Mouse (Mus musculus): Measurements from ENCODE around the gene Mdk. TPM values are rescaled to one million over a fixed set of nuclear protein-coding genes. Genes with fewer than 3 reads are reported as not detected.

The Mdk gene
- polyA plus RNA-seq, 1 experiment from 2014 or later = 639 TPM

DNA sequence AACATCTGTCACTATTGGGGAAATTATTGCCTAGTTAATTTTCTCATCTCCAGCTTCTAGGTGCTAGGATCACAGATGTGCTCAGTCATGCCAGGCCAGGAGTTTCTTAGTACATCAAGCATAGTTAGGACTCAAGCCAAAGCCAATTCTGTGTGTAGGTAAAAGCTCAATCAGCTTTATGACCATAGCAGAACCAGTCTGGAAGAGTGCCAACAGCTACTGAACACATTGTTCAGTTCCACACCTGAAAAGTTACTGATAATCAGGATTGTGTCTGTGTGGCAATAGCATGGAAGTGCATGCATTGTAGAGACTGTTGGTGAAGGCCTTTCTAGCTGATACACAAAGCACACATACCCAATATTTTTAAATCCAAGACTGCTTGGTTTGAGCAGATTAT lies 34.1 kb downstream of the Mdk start:
- H3K27ac ChIP-seq = no peak overlapping the region
- no peak overlapping the region for H3K4me3 ChIP-seq (replicated peaks; ENCODE audit: low read depth, low read length)
- no peak overlapping the region for H3K4me2 ChIP-seq (ENCODE audit: low read length)
- no peaks in the 10 kb centered on the region for H3K4me1 ChIP-seq (replicated peaks; ENCODE audit: insufficient read depth, low read length)
- peaks cover 26% of the 10 kb centered on the region for H3K36me3 ChIP-seq (ENCODE audit: insufficient read depth, low read length)
- DNase-seq (ENCODE audit: low spot score) (no peak), ATAC-seq (replicated peaks; ENCODE audit: low FRiP score, low read depth) (no peak)
- H3K9ac ChIP-seq (ENCODE audit: low read depth, low read length) = no peak overlapping the region
- no peak for TF ChIP-seq CTCF (IDR thresholded peaks at IDR 0.05; ENCODE audit: low read depth)
- H3K27me3 ChIP-seq (ENCODE audit: insufficient read depth, low read length) = no peaks in the 10 kb centered on the region
- no peaks in the 10 kb centered on the region for H3K9me3 ChIP-seq (replicated peaks; ENCODE audit: low read length)

DNA sequence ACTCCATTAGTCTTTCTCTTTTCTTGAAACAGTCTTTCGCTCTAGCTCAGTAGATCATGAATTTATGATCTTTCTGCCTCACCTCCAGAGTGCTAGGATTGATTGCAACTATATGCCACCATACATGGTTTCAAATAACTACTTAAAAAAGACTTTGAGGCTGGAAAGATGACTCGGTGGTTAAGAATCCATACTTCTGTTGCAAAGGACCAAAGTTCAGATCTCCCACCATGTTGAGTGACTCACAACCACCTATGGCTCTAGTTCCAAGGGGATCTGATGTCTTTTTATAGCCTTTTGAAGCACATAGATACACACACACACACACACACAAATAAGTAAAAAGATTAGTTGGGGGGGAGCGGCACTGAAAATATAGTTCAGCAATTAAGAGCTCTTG lies 36.7 kb downstream of the Mdk start:
- Histone ChIP-seq H3K4me2 (ENCODE audit: low read length) (no peak overlapping the region), H3K36me3 (ENCODE audit: insufficient read depth, low read length) (peaks cover 21% of the 10 kb centered on the region), H3K4me3 (replicated peaks; ENCODE audit: low read depth, low read length) (no peak overlapping the region), H3K9me3 (replicated peaks; ENCODE audit: low read length) (no peaks in the 10 kb centered on the region), H3K27ac (no peak overlapping the region), H3K27me3 (ENCODE audit: insufficient read depth, low read length) (no peaks in the 10 kb centered on the region), H3K9ac (ENCODE audit: low read depth, low read length) (no peak overlapping the region), H3K4me1 (replicated peaks; ENCODE audit: insufficient read depth, low read length) (no peaks in the 10 kb centered on the region)
- WGBS = 96% methylated on average over 3 of the region's 3 CpGs
- no peak for TF ChIP-seq CTCF (IDR thresholded peaks at IDR 0.05; ENCODE audit: low read depth)
- DNase-seq (ENCODE audit: low spot score) (no peak), ATAC-seq (replicated peaks; ENCODE audit: low FRiP score, low read depth) (no peak)

DNA sequence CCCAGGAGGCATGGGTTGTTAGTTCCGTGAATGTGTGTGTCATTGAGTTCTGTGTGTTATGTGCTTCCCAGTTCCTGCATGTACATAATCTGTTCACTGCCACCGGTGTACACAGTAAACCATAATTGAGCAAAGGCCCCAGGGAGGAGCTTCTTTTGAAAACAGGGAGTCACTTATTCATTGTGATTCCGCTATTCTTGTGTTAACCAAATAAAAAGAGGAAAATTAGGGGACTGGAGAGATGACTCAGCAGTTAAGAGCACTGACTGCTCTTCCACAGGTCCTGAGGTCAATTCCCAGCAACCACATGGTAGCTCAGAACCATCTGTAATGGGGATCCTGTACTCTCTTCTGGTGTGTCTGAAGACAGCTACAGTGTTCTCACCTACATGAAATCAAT lies 37.4 kb downstream of the Mdk start:
- no peak for TF ChIP-seq CTCF (IDR thresholded peaks at IDR 0.05; ENCODE audit: low read depth)
- no peak overlapping the region for H3K9ac ChIP-seq (ENCODE audit: low read depth, low read length)
- no peak overlapping the region for H3K4me2 ChIP-seq (ENCODE audit: low read length)
- DNase-seq (ENCODE audit: low spot score) (no peak), ATAC-seq (replicated peaks; ENCODE audit: low FRiP score, low read depth) (no peak)
- H3K27me3 ChIP-seq (ENCODE audit: insufficient read depth, low read length) = no peaks in the 10 kb centered on the region
- peaks cover 15% of the 10 kb centered on the region for H3K36me3 ChIP-seq (ENCODE audit: insufficient read depth, low read length)
- no peaks in the 10 kb centered on the region for H3K4me1 ChIP-seq (replicated peaks; ENCODE audit: insufficient read depth, low read length)
- H3K4me3 ChIP-seq (replicated peaks; ENCODE audit: low read depth, low read length) = no peak overlapping the region
- no peak overlapping the region for H3K27ac ChIP-seq
- 91% methylated on average over 3 of the region's 3 CpGs for WGBS
- H3K9me3 ChIP-seq (replicated peaks; ENCODE audit: low read length) = no peaks in the 10 kb centered on the region

DNA sequence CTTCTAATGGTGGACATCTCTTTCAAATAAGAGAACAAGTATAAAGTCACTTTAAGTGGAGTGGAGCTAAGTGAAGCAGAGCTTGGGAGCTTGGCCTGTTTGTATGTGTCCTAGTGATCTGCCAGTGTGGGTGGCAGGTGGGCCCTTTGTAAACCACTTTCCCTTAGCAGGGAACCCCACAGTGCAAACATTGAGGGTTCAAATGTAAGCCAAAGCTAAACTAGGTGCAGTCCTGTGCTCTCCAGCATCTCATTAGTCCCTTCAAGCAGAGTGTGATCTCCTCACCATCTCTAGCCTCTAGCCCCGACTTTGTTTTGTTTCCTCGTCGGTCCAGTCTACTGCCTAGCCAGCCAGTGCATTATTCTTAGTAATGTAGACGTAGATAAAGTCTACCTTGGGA lies 47.5 kb downstream of the Mdk start:
- Histone ChIP-seq H3K9ac (ENCODE audit: low read depth, low read length) (no peak overlapping the region), H3K4me1 (replicated peaks; ENCODE audit: insufficient read depth, low read length) (no peaks in the 10 kb centered on the region), H3K27ac (no peak overlapping the region), H3K4me2 (ENCODE audit: low read length) (no peak overlapping the region), H3K27me3 (ENCODE audit: insufficient read depth, low read length) (no peaks in the 10 kb centered on the region), H3K9me3 (replicated peaks; ENCODE audit: low read length) (no peaks in the 10 kb centered on the region), H3K4me3 (replicated peaks; ENCODE audit: low read depth, low read length) (no peak overlapping the region), H3K36me3 (ENCODE audit: insufficient read depth, low read length) (peaks cover 15% of the 10 kb centered on the region; the same call in 1 of the 2 replicates)
- no peak for TF ChIP-seq CTCF (IDR thresholded peaks at IDR 0.05; ENCODE audit: low read depth)
- DNase-seq (ENCODE audit: low spot score) = no peak
- WGBS = 86% methylated on average over 4 of the region's 4 CpGs
- no peak for ATAC-seq (replicated peaks; ENCODE audit: low FRiP score, low read depth)

DNA sequence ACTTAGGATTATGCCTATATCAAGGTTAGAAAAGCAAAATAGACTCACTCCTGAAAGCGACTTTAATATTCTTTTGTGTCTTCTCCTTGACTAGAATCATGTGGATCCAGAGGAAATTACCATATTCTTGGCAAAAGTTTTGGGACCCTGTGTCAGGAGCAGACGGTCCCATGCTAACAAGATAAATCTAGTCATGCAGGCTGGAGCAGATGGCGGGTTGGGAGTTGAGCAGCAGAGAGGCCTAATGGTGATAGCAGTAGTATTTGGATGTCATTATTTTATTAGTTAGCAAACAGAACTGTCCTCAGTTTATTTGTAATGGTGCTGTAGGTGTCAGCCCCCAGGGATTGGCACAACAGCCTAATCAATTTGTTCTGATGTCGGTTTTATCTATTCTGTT lies 48.1 kb downstream of the Mdk start:
- WGBS = 85% methylated on average over 4 of the region's 4 CpGs
- no peak overlapping the region for H3K9ac ChIP-seq (ENCODE audit: low read depth, low read length)
- peaks cover 12% of the 10 kb centered on the region; the same call in 1 of the 2 replicates for H3K36me3 ChIP-seq (ENCODE audit: insufficient read depth, low read length)
- ATAC-seq (replicated peaks; ENCODE audit: low FRiP score, low read depth) (no peak), DNase-seq (ENCODE audit: low spot score) (no peak)
- no peaks in the 10 kb centered on the region for H3K9me3 ChIP-seq (replicated peaks; ENCODE audit: low read length)
- H3K4me2 ChIP-seq (ENCODE audit: low read length) = no peak overlapping the region
- no peak overlapping the region for H3K27ac ChIP-seq
- no peak for TF ChIP-seq CTCF (IDR thresholded peaks at IDR 0.05; ENCODE audit: low read depth)
- H3K27me3 ChIP-seq (ENCODE audit: insufficient read depth, low read length) = no peaks in the 10 kb centered on the region
- H3K4me1 ChIP-seq (replicated peaks; ENCODE audit: insufficient read depth, low read length) = no peaks in the 10 kb centered on the region
- no peak overlapping the region for H3K4me3 ChIP-seq (replicated peaks; ENCODE audit: low read depth, low read length)

Small RNAs within 50 kb of the gene (microRNA-seq; reads per million reads assigned to microRNA genes)
- not detected for gene Mir6999

Other genes with a start within 250 kb of the Mdk start
- 20.8 and 22.3 TPM in 2 replicates for gene Atg13, start 221.7 kb downstream of the Mdk start, polyA plus RNA-seq (2015; fragmentation: Nextera tagmentation; extraction: Ambion mirVana)
- 16.1 and 17.2 TPM in 2 replicates for gene Harbi1, start 221.4 kb downstream of the Mdk start, polyA plus RNA-seq (2015; fragmentation: Nextera tagmentation; extraction: Ambion mirVana)
- 10.4 and 12.4 TPM in 2 replicates for gene Ambra1, start 202.2 kb downstream of the Mdk start, polyA plus RNA-seq (2015; fragmentation: Nextera tagmentation; extraction: Ambion mirVana)
- 0.22 TPM in 1 of 2 replicates, not detected in the other for gene Chrm4, start 5.0 kb downstream of the Mdk start, polyA plus RNA-seq (2015; fragmentation: Nextera tagmentation; extraction: Ambion mirVana)
- 0.12 TPM in 1 of 2 replicates, not detected in the other for gene Gm9821, start 13.4 kb upstream of the Mdk start, polyA plus RNA-seq (2015; fragmentation: Nextera tagmentation; extraction: Ambion mirVana)
- gene Dgkz, start 43.6 kb upstream of the Mdk start, polyA plus RNA-seq (2015; fragmentation: Nextera tagmentation; extraction: Ambion mirVana) = 32.1 and 32.4 TPM in 2 replicates
- 8.7 and 9.3 TPM in 2 replicates for gene Creb3l1, start 92.2 kb upstream of the Mdk start, polyA plus RNA-seq (2015; fragmentation: Nextera tagmentation; extraction: Ambion mirVana)
- 18.6 and 19.4 TPM in 2 replicates for gene Phf21a, start 160.8 kb upstream of the Mdk start, polyA plus RNA-seq (2015; fragmentation: Nextera tagmentation; extraction: Ambion mirVana)